Mouse (Mus musculus) neural tube, embryonic 11.5 days (tissue): ENCODE data around the gene Tada2b. TPM values are rescaled to one million over a fixed set of nuclear protein-coding genes. Genes with fewer than 3 reads are reported as not detected.

Source experiments
- ATAC-seq: fragments of 200-750 bp; cut with Nextera tagmentation; 2 replicates; pipeline ENCODE4 v1.8.0; 2017; ENCODE audit warnings: moderate number of reproducible peaks, mild to moderate bottlenecking, moderate TSS enrichment, moderate library complexity; ENCODE audit not compliant: insufficient read depth, low FRiP score, low TSS enrichment
- DNase-seq: peaks from one replicate; pipeline ENCODE4 v3.0.0-alpha.2; 2015; ENCODE audit warnings: low spot score
- H3K27ac ChIP-seq: fragments of 300-500 bp; sonication (generic); 2 replicates; pipeline ENCODE4 v1.5.1; 2014; ENCODE audit warnings: low read depth, mild to moderate bottlenecking, low read length
- H3K27me3 ChIP-seq: fragments of 300-500 bp; sonication (generic); 2 replicates; pipeline ENCODE4 v1.6.1; 2014; ENCODE audit warnings: mild to moderate bottlenecking, low read length, mixed read lengths; ENCODE audit not compliant: control insufficient read depth, insufficient read depth
- H3K36me3 ChIP-seq: fragments of 300-500 bp; sonication (generic); 2 replicates; pipeline ENCODE4 v1.6.1; 2014; ENCODE audit warnings: mild to moderate bottlenecking, low read length, moderate library complexity, mixed read lengths; ENCODE audit not compliant: control insufficient read depth, insufficient read depth
- H3K4me1 ChIP-seq: fragments of 300-500 bp; sonication (generic); 2 replicates; pipeline ENCODE4 v1.6.1; 2014; ENCODE audit warnings: low read length, mixed read lengths; ENCODE audit not compliant: control insufficient read depth, insufficient read depth
- H3K4me2 ChIP-seq: fragments of 300-500 bp; sonication (generic); 2 replicates; pipeline ENCODE4 v1.6.1; 2014; ENCODE audit warnings: low read depth, mild to moderate bottlenecking, moderate library complexity
- H3K4me3 ChIP-seq: fragments of 300-500 bp; sonication (generic); 2 replicates; pipeline ENCODE4 v1.5.1; 2014; ENCODE audit warnings: low read depth, low read length
- H3K9ac ChIP-seq: fragments of 300-500 bp; sonication (generic); 2 replicates; pipeline ENCODE4 v1.6.1; 2014; ENCODE audit warnings: mild to moderate bottlenecking, low read length
- H3K9me3 ChIP-seq: fragments of 300-500 bp; sonication (generic); 2 replicates; pipeline ENCODE4 v1.6.1; 2016; ENCODE audit warnings: low read length; ENCODE audit not compliant: control insufficient read depth
- WGBS: fragments of 180-500 bp; shearing (Covaris S2); extraction: QIAGEN DNeasy Blood & Tissue Kit; methylation state at CpG from one replicate; pipeline ENCODE4 v1.1.7; 2014; 5-methylcytosine and 5-hydroxymethylcytosine counted together
- polyA plus RNA-seq: library from polyadenylated mRNA; unstranded; fragments of >200 nt; fragmentation: Nextera tagmentation; extraction: Ambion mirVana; gene quantifications from 2 replicates; pipeline ENCODE4 v1.2.1, GENCODE M21; 2014

The Tada2b gene
- polyA plus RNA-seq, 1 experiment from 2014 or later: 4.2 TPM

- WGBS: 87% methylated on average over 5 of the region's 5 CpGs
- DNase-seq: no peak
- peaks cover 2% of the 10 kb centered on the region; the same call in 1 of the 2 replicates for H3K4me1 ChIP-seq
These were observed 57.7 kb downstream of the Tada2b start for GRCm38 (mm10) chr5:36426404-36426803.

GRCm38 (mm10) chr5:36424676-36425075 is 59.4 kb downstream of the Tada2b start:
- ATAC-seq (no peak), DNase-seq (no peak)
- no peaks in the 10 kb centered on the region for H3K36me3 ChIP-seq

More at GRCm38 (mm10) chr5:36426404-36426803, 57.7 kb downstream of the Tada2b start:
- H3K4me3 ChIP-seq: no peak overlapping the region
- H3K27ac ChIP-seq: no peak overlapping the region
- H3K4me2 ChIP-seq: no peak overlapping the region
- H3K36me3 ChIP-seq: no peaks in the 10 kb centered on the region
- no peaks in the 10 kb centered on the region for H3K27me3 ChIP-seq
- no peak overlapping the region for H3K9ac ChIP-seq
- no peaks in the 10 kb centered on the region for H3K9me3 ChIP-seq
- ATAC-seq: no peak

More at GRCm38 (mm10) chr5:36424676-36425075, 59.4 kb downstream of the Tada2b start:
- Histone ChIP-seq H3K9ac (no peak overlapping the region), H3K27ac (no peak overlapping the region), H3K27me3 (no peaks in the 10 kb centered on the region), H3K4me2 (no peak overlapping the region), H3K4me1 (no peaks in the 10 kb centered on the region; the same call in 1 of the 2 replicates), H3K4me3 (no peak overlapping the region), H3K9me3 (no peaks in the 10 kb centered on the region)

Other genes starting within 250 kb of the Tada2b start
- 7.9 and 9.1 TPM in 2 replicates for gene Sorcs2, start 86.1 kb downstream of the Tada2b start, polyA plus RNA-seq
- gene Grpel1, start 19.3 kb downstream of the Tada2b start, polyA plus RNA-seq: 56.2 and 58.6 TPM in 2 replicates
- gene Ccdc96, start 303 bp upstream of the Tada2b start, polyA plus RNA-seq: 3.4 and 3.8 TPM in 2 replicates
- 46.2 and 47.8 TPM in 2 replicates for gene Tbc1d14, start 109.0 kb upstream of the Tada2b start, polyA plus RNA-seq
- gene D5Ertd579e, start 211.7 kb upstream of the Tada2b start, polyA plus RNA-seq: 28.7 and 36.4 TPM in 2 replicates